Mouse (Mus musculus) thymus, postnatal 0 days (tissue): ENCODE results near the gene Scgb2b17. TPM values are rescaled to one million over a fixed set of nuclear protein-coding genes. Genes with fewer than 3 reads are reported as not detected.
"Not testable (repeated sequence)": the region's sequence is repeated elsewhere in the genome, so short reads cannot be mapped to it uniquely, and the experiment has no call there.

Source experiments
- DNase-seq: peaks from one replicate; pipeline ENCODE4 v3.0.0-alpha.2; 2015; ENCODE audit warnings: low spot score
- polyA plus RNA-seq: library from polyadenylated mRNA; unstranded; fragments of >200 nt; fragmentation: Nextera tagmentation; extraction: Ambion mirVana; gene quantifications from 2 replicates; pipeline ENCODE4 v1.2.1, GENCODE M21; 2015

The Scgb2b17 gene
- 0.39 TPM in 1 of 2 replicates, not detected in the other for polyA plus RNA-seq

DNA sequence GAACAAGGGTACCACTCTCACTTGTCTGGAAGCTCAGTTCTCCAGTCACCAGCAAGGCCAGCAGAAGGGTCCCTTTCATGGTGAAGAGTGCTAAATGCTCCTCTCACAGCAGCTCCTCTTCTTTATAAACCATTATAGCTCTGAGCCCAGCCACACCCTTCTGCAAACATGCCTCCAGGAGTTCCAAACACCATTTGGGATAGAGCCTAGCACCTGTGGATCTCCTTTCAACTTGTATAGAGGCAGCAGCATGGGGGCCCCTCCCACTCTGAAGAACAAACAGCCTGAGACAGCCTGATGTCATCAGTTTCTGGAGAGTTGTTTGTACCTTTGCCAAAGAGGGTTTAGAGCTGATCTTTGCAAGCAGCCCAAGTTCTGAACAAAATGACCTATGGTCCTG lies at the start of gene Scgb2b17:
Scgb2b17 (minus strand) TSS at position 101 of the 400 bp plus-strand sequence.
- not testable (repeated sequence) for DNase-seq

- DNase-seq: not testable (repeated sequence)
Measured at GRCm38 (mm10) chr7:33063149-33063548, 6.8 kb upstream of the Scgb2b17 start, which contains the start of gene Scgb1b17. TSS of gene Scgb1b17 (plus strand) at chr7:33063449.

Other genes with a start within 250 kb of the Scgb2b17 start
- not detected in 2 replicates for gene Scgb2b15, start 226.9 kb downstream of the Scgb2b17 start, polyA plus RNA-seq
- gene Scgb1b15, start 220.0 kb downstream of the Scgb2b17 start, polyA plus RNA-seq: not detected in 2 replicates
- not detected in 2 replicates for gene Scgb1b17, start 6.9 kb upstream of the Scgb2b17 start, polyA plus RNA-seq
- gene Scgb2b18, start 117.3 kb upstream of the Scgb2b17 start, polyA plus RNA-seq: not detected in 2 replicates
- gene Scgb1b18, start 129.0 kb upstream of the Scgb2b17 start, polyA plus RNA-seq: not detected in 2 replicates
- not detected in 2 replicates for gene Scgb2b19, start 223.8 kb upstream of the Scgb2b17 start, polyA plus RNA-seq
- gene Scgb1b19, start 230.7 kb upstream of the Scgb2b17 start, polyA plus RNA-seq: not detected in 2 replicates